Mouse (Mus musculus): ENCODE measurements around the gene Clcn6. TPM values are rescaled to one million over a fixed set of nuclear protein-coding genes. Genes with fewer than 3 reads are reported as not detected.
A peak's percentile ranks its signal among the peaks of the same experiment; 100 is the strongest.
"Not testable (repeated sequence)": the region's sequence is repeated elsewhere in the genome, so short reads cannot be mapped to it uniquely, and the experiment has no call there.

Clcn6 gene
- polyA plus RNA-seq, 1 experiment from 2014 or later, result 7.3 TPM

- H3K4me1 ChIP-seq (ENCODE audit: control insufficient read depth, insufficient read depth, low read length), result no peaks in the 10 kb centered on the region; the same call in 1 of the 2 replicates
- no peak overlapping the region for H3K9ac ChIP-seq (ENCODE audit: low read depth, low read length)
- WGBS (ENCODE audit: insufficient replicate concordance), result 92% methylated on average over 13 of the region's 13 CpGs
- no peaks in the 10 kb centered on the region for H3K9me3 ChIP-seq (replicated peaks; ENCODE audit: control insufficient read depth, low read length)
- H3K4me3 ChIP-seq (ENCODE audit: low read depth, low read length), result no peak overlapping the region
- no peak overlapping the region for H3K27ac ChIP-seq (ENCODE audit: low read depth, low read length)
- no peak overlapping the region for H3K4me2 ChIP-seq
- no peaks in the 10 kb centered on the region for H3K27me3 ChIP-seq (ENCODE audit: control insufficient read depth, insufficient read depth, low read length)
- no peak for ATAC-seq (replicated peaks; ENCODE audit: insufficient number of reproducible peaks, low FRiP score, low TSS enrichment)
- H3K36me3 ChIP-seq (ENCODE audit: control insufficient read depth, insufficient read depth, low read length), result peaks cover 40% of the 10 kb centered on the region
Observed at GRCm38 (mm10) chr4:148051046-148051776, 12.6 kb upstream of the Clcn6 start.

GRCm38 (mm10) chr4:148050396-148050914, 11.8 kb upstream of the Clcn6 start:
- not testable (repeated sequence) for H3K4me3 ChIP-seq (ENCODE audit: low read depth, low read length); H3K9ac ChIP-seq (ENCODE audit: low read depth, low read length); ATAC-seq (replicated peaks; ENCODE audit: insufficient number of reproducible peaks, low FRiP score, low TSS enrichment); H3K27ac ChIP-seq (ENCODE audit: low read depth, low read length); H3K27me3 ChIP-seq (ENCODE audit: control insufficient read depth, insufficient read depth, low read length); H3K9me3 ChIP-seq (replicated peaks; ENCODE audit: control insufficient read depth, low read length); H3K4me2 ChIP-seq; H3K4me1 ChIP-seq (ENCODE audit: control insufficient read depth, insufficient read depth, low read length)
- peaks cover 34% of the 10 kb centered on the region for H3K36me3 ChIP-seq (ENCODE audit: control insufficient read depth, insufficient read depth, low read length)
- WGBS (ENCODE audit: insufficient replicate concordance), result 93% methylated on average over 3 of the region's 3 CpGs

- H3K4me1 ChIP-seq (ENCODE audit: control insufficient read depth, insufficient read depth, low read length), result peaks cover 13% of the 10 kb centered on the region
- peak; percentile 87 for ATAC-seq (replicated peaks; ENCODE audit: insufficient number of reproducible peaks, low FRiP score, low TSS enrichment)
- peak overlapping the region; percentile 82 for H3K27ac ChIP-seq (ENCODE audit: low read depth, low read length)
- H3K4me3 ChIP-seq (ENCODE audit: low read depth, low read length), result peak overlapping the region; percentile 1; the same call in 1 of the 2 replicates
- 36% methylated on average over 4 of the region's 4 CpGs for WGBS (ENCODE audit: insufficient replicate concordance)
- H3K36me3 ChIP-seq (ENCODE audit: control insufficient read depth, insufficient read depth, low read length), result peaks cover 24% of the 10 kb centered on the region
- H3K9me3 ChIP-seq (replicated peaks; ENCODE audit: control insufficient read depth, low read length), result no peaks in the 10 kb centered on the region
- peak overlapping the region; percentile 39 for H3K4me2 ChIP-seq
- no peaks in the 10 kb centered on the region for H3K27me3 ChIP-seq (ENCODE audit: control insufficient read depth, insufficient read depth, low read length)
- H3K9ac ChIP-seq (ENCODE audit: low read depth, low read length), result 0 out of 2 replicates have a peak overlapping the region, but pooled peaks have one; percentile 43
Observed at GRCm38 (mm10) chr4:148046450-148047031, 7.9 kb upstream of the Clcn6 start.

- Histone ChIP-seq H3K9ac (ENCODE audit: low read depth, low read length) (no peak overlapping the region), H3K4me3 (ENCODE audit: low read depth, low read length) (0 out of 2 replicates have a peak overlapping the region, but pooled peaks have one; percentile 15), H3K36me3 (ENCODE audit: control insufficient read depth, insufficient read depth, low read length) (peaks cover 17% of the 10 kb centered on the region), H3K9me3 (replicated peaks; ENCODE audit: control insufficient read depth, low read length) (no peaks in the 10 kb centered on the region), H3K4me1 (ENCODE audit: control insufficient read depth, insufficient read depth, low read length) (peaks cover 28% of the 10 kb centered on the region), H3K4me2 (peak overlapping the region; percentile 49), H3K27ac (ENCODE audit: low read depth, low read length) (no peak overlapping the region), H3K27me3 (ENCODE audit: control insufficient read depth, insufficient read depth, low read length) (no peaks in the 10 kb centered on the region)
- WGBS (ENCODE audit: insufficient replicate concordance), result 91% methylated on average over 2 of the region's 2 CpGs
- 0 out of 2 replicates have a peak, but pooled peaks have one; percentile 36 for ATAC-seq (replicated peaks; ENCODE audit: insufficient number of reproducible peaks, low FRiP score, low TSS enrichment)
Observed at GRCm38 (mm10) chr4:148044113-148044512, 5.5 kb upstream of the Clcn6 start.

- ATAC-seq (replicated peaks; ENCODE audit: insufficient number of reproducible peaks, low FRiP score, low TSS enrichment); H3K9me3 ChIP-seq (replicated peaks; ENCODE audit: control insufficient read depth, low read length); H3K27ac ChIP-seq (ENCODE audit: low read depth, low read length); H3K4me3 ChIP-seq (ENCODE audit: low read depth, low read length); H3K9ac ChIP-seq (ENCODE audit: low read depth, low read length); H3K27me3 ChIP-seq (ENCODE audit: control insufficient read depth, insufficient read depth, low read length): not testable (repeated sequence)
- Histone ChIP-seq H3K4me2 (peak overlapping the region; percentile 2; the same call in 1 of the 2 replicates), H3K36me3 (ENCODE audit: control insufficient read depth, insufficient read depth, low read length) (peaks cover 16% of the 10 kb centered on the region), H3K4me1 (ENCODE audit: control insufficient read depth, insufficient read depth, low read length) (peaks cover 28% of the 10 kb centered on the region)
- 76% methylated on average over 6 of the region's 8 CpGs for whole genome bisulfite sequencing (ENCODE audit: insufficient replicate concordance)
Observed at GRCm38 (mm10) chr4:148043327-148043726, 4.7 kb upstream of the Clcn6 start.

- no peak for ATAC-seq (replicated peaks; ENCODE audit: insufficient number of reproducible peaks, low FRiP score, low TSS enrichment)
Observed at GRCm38 (mm10) chr4:148041611-148042191, 3.1 kb upstream of the Clcn6 start.

GRCm38 (mm10) chr4:148040933-148041610, 2.5 kb upstream of the Clcn6 start:
- H3K36me3 ChIP-seq (ENCODE audit: control insufficient read depth, insufficient read depth, low read length), result peaks cover 9% of the 10 kb centered on the region
- H3K9ac ChIP-seq (ENCODE audit: low read depth, low read length), result peak overlapping the region; percentile 74
- H3K27ac ChIP-seq (ENCODE audit: low read depth, low read length), result peak overlapping the region; percentile 75
- H3K4me2 ChIP-seq, result peak overlapping the region; percentile 91
- H3K4me3 ChIP-seq (ENCODE audit: low read depth, low read length), result peak overlapping the region; percentile 69
- no peaks in the 10 kb centered on the region for H3K27me3 ChIP-seq (ENCODE audit: control insufficient read depth, insufficient read depth, low read length)
- H3K9me3 ChIP-seq (replicated peaks; ENCODE audit: control insufficient read depth, low read length), result no peaks in the 10 kb centered on the region
- H3K4me1 ChIP-seq (ENCODE audit: control insufficient read depth, insufficient read depth, low read length), result peaks cover 33% of the 10 kb centered on the region
- WGBS (ENCODE audit: insufficient replicate concordance), result under 1% methylated on average over 19 of the region's 19 CpGs
- ATAC-seq (replicated peaks; ENCODE audit: insufficient number of reproducible peaks, low FRiP score, low TSS enrichment), result peak; percentile 56

More at GRCm38 (mm10) chr4:148041611-148042191, 3.1 kb upstream of the Clcn6 start:
- Histone ChIP-seq H3K4me2 (peak overlapping the region; percentile 91), H3K4me3 (ENCODE audit: low read depth, low read length) (peak overlapping the region; percentile 69), H3K9ac (ENCODE audit: low read depth, low read length) (peak overlapping the region; percentile 74), H3K27ac (ENCODE audit: low read depth, low read length) (peak overlapping the region; percentile 75), H3K27me3 (ENCODE audit: control insufficient read depth, insufficient read depth, low read length) (no peaks in the 10 kb centered on the region), H3K36me3 (ENCODE audit: control insufficient read depth, insufficient read depth, low read length) (peaks cover 9% of the 10 kb centered on the region), H3K9me3 (replicated peaks; ENCODE audit: control insufficient read depth, low read length) (no peaks in the 10 kb centered on the region), H3K4me1 (ENCODE audit: control insufficient read depth, insufficient read depth, low read length) (peaks cover 33% of the 10 kb centered on the region)
- whole genome bisulfite sequencing (ENCODE audit: insufficient replicate concordance), result 1% methylated on average over 16 of the region's 16 CpGs

Measured in heart, embryonic 11.5 days (tissue).